Mouse (Mus musculus) left cerebral cortex, adult 11 months (tissue): ENCODE measurements around the gene Fxr2.
A peak's percentile ranks its signal among the peaks of the same experiment; 100 is the strongest.
"Not testable (repeated sequence)": the region's sequence is repeated elsewhere in the genome, so short reads cannot be mapped to it uniquely, and the experiment has no call there.

ENCODE experiments used
- DNase-seq: peaks from one replicate; pipeline ENCODE4 v3.0.0; 2022; ENCODE audit warnings: low spot score

The Fxr2 gene

GRCm38 (mm10) chr11:69610899-69611298 is 21.9 kb upstream of the Fxr2 start:
- DNase-seq = no peak

GRCm38 (mm10) chr11:69613553-69614256 is 19.1 kb upstream of the Fxr2 start:
- DNase-seq = peak; percentile 61

- DNase-seq = not testable (repeated sequence)
Observed at GRCm38 (mm10) chr11:69614257-69614588, 18.6 kb upstream of the Fxr2 start.

- no peak for DNase-seq
Observed at GRCm38 (mm10) chr11:69616781-69617180, 16.0 kb upstream of the Fxr2 start.

GRCm38 (mm10) chr11:69617805-69618204 is 15.0 kb upstream of the Fxr2 start, which contains the start of gene Shbg:
Shbg (minus strand) TSS chr11:69617905.
- DNase-seq = no peak

- no peak for DNase-seq
Observed at GRCm38 (mm10) chr11:69620394-69621081, 12.3 kb upstream of the Fxr2 start.

- no peak for DNase-seq
Observed at GRCm38 (mm10) chr11:69621571-69622268, 11.1 kb upstream of the Fxr2 start, which contains the start of gene Sat2. Sat2 (plus strand) TSS chr11:69622024.

GRCm38 (mm10) chr11:69622406-69622805 is 10.4 kb upstream of the Fxr2 start:
- no peak for DNase-seq

GRCm38 (mm10) chr11:69623006-69623405 is 9.8 kb upstream of the Fxr2 start:
- no peak for DNase-seq

GRCm38 (mm10) chr11:69624339-69624738 is 8.5 kb upstream of the Fxr2 start:
- not testable (repeated sequence) for DNase-seq

- peak; percentile 69 for DNase-seq
Observed at GRCm38 (mm10) chr11:69628286-69628685, 4.5 kb upstream of the Fxr2 start.

GRCm38 (mm10) chr11:69629802-69630201 is 3.0 kb upstream of the Fxr2 start:
- no peak for DNase-seq

GRCm38 (mm10) chr11:69633128-69633866 is 507 bp downstream of the Fxr2 start:
- DNase-seq = no peak

- DNase-seq = no peak
Observed at GRCm38 (mm10) chr11:69635471-69635870, 2.7 kb downstream of the Fxr2 start.

GRCm38 (mm10) chr11:69645860-69646259 is 13.1 kb downstream of the Fxr2 start:
- no peak for DNase-seq

GRCm38 (mm10) chr11:69653399-69653798 is 20.6 kb downstream of the Fxr2 start:
- no peak for DNase-seq

GRCm38 (mm10) chr11:69654760-69655159 is 22.0 kb downstream of the Fxr2 start:
- DNase-seq = no peak

GRCm38 (mm10) chr11:69655264-69656064 is 22.7 kb downstream of the Fxr2 start, which contains the start of gene Sox15:
Sox15 (plus strand) TSS chr11:69655314.
- DNase-seq = no peak

- no peak for DNase-seq
Observed at GRCm38 (mm10) chr11:69656065-69656455, 23.3 kb downstream of the Fxr2 start.

- DNase-seq = no peak
Observed at GRCm38 (mm10) chr11:69656617-69657461, 24.0 kb downstream of the Fxr2 start.
